Mouse (Mus musculus): ENCODE results near the gene Itprip.
"Not testable (repeated sequence)": the region's sequence is repeated elsewhere in the genome, so short reads cannot be mapped to it uniquely, and the experiment has no call there.

Gene Itprip

DNA sequence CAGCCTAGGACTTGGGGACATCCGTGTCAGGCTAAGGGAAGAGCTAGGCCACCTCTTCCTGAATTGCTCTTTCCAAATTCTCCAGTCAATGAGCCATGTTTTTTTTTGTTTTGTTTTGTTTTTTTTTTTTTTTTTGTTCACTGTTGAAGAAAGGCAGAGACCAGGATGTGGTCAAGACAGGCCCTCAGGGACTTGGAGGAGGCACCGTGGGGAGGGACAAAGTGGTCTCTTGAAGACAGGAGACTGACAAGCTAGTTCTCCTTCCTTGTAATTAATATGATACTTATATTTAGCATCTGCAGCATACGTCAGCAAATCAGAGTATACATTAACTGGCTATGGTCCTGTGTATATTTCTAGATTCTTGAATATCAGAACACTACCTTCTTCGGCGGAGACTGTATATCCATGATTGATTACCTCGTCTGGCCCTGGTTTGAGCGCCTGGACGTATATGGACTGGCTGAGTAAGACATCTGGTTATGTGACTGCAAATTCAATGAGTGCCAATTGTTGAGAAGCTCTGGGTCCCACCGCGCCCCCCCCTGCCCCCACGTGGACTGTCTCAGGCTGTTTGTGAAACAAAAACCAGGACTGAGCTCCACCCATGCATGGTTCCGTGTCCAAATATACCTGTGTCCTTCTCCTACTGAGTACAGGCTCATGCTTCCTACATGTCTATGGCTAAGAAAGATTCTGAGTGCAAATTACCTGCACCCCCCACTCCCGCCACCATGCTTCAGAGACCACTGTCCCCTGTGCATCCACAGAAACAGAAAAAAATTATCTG, 34.6 kb downstream of the Itprip start:
- peak in 1 of 2 experiments; percentile 35 for DNase-seq

- no peak for DNase-seq
Measured at GRCm38 (mm10) chr19:47882882-47883254, 36.2 kb downstream of the Itprip start.

DNA sequence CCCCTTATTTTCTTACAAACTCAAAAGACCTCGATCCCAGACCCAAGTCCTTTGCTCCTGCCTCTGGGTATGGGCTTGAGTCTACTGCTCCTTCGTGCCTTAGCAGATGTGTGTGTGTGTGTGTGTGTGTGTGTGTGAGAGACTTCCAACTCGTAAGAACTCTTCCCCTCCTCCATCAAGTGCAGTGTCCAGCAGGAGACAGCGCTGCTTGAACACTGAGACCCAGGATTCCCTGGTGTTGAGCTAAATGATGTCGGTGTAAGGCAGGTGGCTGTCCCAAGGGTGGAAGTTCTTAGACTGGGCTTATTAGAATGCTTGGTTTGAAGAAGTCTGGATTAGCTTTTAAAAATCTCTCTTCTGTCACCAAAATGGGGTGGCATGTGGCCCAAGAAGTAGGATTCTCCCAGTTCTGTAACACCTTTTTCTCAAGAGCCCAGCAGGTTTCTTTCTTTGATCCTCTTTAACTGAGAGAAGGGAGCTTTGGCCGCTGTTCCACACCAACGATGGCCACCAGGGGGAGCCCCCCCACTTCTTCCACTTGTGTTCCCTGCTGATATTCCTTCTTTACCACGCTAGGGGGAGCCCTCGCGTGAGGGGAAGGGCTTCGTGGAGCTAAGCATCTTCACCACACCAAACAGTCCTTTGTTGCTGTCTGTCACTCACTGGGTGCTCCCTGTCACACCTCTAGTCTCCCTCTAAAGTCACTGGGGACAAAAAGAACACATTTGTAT, 36.8 kb downstream of the Itprip start:
- peak; percentile 67 to 86 for DNase-seq

DNA sequence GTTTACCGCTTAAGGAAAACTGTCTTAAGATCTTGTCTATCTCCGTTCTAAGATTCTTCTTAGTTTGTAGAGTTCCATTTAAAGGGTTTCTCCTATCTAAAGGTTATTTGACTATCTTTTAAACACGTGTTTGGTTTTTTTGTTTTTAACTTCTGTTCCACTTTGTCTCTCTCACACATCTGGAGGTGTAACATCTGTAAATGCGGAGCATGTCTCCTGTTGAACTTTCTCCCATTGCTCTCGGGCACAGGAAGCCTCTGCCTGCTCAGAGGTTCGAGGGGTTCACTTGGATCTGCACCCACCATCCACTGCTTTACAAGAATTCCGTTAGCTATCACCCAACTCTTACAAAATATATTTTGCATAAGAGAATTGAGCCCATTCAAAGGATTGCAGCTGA, 37.6 kb downstream of the Itprip start:
- DNase-seq, result no peak

- DNase-seq, result no peak
Measured at GRCm38 (mm10) chr19:47876252-47876651, 42.8 kb downstream of the Itprip start.

DNA sequence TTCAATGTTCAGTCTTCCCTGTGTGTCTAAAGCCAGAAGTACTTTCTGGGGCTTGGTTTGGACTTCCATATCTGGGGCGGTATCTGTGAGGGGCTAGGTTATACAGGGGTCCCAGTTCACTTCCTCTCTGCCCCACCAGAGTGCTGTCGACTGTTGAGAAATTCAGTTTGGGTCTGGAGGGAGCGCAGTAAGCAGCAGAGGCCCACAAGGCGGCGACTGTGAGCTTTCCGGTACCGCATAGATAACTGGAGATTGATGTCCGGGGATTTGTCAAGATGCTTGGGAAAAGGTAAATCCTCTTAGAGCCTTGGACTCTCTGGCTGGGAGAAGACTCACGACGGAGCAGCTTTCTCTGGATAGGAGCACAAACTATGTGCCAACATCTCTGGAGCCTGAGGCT, 47.6 kb downstream of the Itprip start:
- no peak for DNase-seq

- DNase-seq, result no peak
Measured at GRCm38 (mm10) chr19:47870102-47870666, 48.9 kb downstream of the Itprip start.

GRCm38 (mm10) chr19:47869516-47869915, 49.6 kb downstream of the Itprip start:
- DNase-seq, result no peak

- DNase-seq, result no peak
Measured at GRCm38 (mm10) chr19:47868951-47869350, 50.1 kb downstream of the Itprip start.

DNA sequence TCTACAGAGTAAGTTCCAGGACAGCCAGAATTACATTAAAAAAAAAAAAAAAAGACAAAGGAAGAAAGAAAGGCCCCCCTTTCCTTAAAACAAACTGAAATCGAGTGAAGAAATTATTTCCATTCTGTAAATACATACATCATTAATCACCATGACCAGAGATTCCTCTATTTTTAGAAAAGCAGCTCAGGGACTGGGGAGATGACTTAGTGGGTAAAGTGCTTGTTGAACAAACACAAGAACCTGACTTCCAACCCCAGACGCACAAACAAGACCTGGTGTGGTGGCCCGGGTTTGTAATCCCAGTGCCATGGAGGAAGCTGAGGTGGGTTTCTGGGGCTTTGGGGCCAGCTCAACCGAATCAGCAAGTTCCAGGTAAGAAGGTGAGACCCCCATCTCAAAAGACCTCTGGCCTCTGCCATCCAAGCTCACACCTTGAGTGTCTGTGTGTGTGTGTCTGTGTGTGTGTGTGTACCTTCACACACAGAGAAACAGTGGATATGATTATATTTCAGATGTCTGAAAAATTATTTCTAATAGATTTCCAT, 51.4 kb downstream of the Itprip start:
- no peak for DNase-seq

DNA sequence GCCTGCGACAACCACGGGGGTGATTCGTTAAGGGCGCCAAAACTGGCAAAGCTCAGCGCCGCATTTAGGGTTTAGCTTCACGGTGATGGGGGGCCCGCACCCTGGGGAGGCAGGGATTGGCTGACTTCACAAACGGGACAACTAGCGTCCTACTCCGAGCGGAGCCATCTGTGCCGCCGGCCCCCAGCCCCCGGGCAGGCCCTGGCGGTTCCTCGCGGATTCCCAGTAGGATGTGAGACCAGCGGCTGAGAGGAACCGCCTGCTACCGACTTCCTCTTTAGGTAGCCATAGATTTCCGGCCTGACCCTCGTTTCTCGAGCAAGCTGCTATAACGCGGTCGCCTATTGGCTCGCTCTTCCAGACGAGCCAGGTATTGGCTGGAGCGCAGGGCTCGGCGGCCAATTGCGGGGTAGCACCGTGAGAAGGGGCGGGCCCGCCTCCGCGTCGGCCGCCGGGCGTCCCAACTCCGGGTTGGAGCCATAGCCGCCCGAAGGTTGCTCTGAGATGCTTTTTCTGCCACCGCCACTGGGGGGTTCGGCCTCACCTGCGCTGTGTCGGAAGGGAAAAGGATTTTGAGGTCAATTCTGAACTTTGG, 53.6 kb downstream of the Itprip start, which contains the start of gene Gsto2:
TSS of gene Gsto2 (plus strand) at position 182 of the 595 bp plus-strand sequence.
- DNase-seq, result peak; percentile 88 to 90

- DNase-seq, result no peak
Measured at GRCm38 (mm10) chr19:47864721-47865120, 54.4 kb downstream of the Itprip start.

DNA sequence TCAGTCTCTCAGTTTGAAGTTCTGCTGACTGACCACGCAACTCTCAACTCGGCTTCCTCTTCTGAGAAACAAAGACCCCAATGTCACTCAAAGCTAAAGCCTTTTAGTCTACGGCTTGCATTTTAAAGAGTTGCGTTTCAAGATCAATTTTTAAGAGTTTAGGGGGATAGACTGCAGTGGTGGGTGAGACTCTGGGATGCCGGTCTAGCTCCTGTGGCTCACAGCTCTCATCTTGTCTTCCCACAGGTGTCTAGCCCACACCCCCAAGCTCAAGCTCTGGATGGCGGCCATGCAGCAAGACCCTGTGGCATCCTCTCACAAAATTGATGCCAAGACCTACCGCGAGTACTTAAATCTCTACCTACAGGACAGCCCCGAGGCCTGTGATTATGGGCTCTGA, 55.0 kb downstream of the Itprip start:
- no peak for DNase-seq

DNA sequence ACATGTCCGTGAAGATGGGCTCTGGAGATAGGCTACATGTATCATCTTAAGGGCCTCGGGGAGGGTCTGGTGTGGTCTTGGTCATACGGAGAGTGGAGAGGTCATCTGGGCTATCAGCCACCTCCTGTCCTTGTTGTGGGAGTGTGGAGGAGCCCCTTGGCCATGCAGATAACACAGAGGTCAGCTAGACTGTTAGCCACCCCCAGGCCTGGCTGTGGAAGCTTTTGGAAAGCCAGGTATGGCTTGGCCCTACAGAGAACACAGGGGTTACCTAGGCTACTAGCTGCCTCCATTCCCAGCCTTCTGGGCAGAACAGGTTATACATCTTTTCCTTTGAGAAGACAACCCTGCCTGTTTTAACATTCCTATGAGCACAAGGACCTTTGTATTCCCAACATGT, 56.5 kb downstream of the Itprip start:
- no peak for DNase-seq

DNA sequence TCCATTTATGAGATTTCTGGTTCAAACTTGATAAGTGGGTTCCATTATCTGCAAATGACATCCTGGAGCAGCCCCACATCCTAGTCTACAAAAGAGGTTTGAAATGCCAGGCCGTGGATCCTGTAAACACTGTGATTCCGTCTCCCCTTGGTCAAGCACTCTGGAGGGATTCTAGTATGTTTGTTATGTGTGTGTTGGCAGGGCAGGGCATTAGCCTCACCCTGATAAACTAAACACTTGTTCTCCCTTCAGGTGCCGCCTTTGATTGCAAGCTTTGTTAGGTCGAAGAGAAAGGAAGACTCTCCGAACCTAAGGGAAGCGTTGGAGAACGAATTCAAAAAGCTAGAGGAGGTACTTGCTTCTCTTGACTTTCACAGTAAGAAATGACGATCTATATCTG, 59.9 kb downstream of the Itprip start:
- no peak for DNase-seq

DNA sequence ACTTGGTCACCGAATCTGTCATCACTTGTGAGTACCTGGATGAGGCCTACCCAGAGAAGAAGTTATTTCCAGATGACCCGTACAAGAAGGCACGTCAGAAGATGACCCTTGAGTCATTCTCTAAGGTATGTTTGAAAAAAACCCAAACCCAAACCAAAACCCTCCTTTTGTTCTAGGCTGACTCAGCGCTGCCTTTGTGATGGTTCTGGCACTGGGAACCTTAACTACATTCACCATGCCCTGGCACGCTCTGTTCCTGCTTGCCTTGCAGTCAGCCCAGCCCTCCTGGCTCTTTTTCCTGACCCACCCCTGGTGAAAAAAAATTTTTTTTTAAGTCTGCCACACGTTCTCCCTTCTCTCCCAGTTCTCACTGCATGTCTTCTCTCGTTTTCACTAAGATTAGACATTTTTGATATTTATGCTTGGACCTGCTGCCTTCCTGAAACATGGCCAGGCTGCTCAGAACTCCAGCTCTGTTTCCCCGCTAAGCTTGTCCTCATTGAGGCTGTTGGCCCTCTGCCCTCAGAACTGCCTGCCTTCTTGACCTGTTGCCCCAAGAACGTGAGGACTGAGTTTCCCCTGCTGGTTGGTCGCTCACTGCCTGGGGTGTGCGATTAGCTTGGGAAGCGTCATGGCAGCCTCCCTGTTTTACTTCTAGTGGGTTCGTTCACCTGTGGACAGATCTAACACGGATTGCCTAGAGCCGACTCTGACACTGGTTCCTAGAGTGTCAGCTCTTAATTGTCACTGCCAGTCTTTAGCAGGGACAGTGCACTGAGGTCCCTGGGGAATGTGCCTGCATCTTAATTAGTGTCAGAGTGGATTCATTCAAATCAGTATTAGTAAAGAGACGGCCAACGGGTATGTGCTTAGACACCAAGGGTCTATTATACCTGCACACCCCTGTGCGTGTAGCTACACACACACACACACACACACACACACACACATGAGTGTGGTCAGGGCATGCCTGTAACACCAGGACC, 60.8 kb downstream of the Itprip start:
- no peak for DNase-seq

GRCm38 (mm10) chr19:47854796-47855783, 64.0 kb downstream of the Itprip start, which contains the start of gene Gsto1:
TSS of gene Gsto1 (plus strand) at chr19:47854970.
- DNase-seq, result peak; percentile 60 to 77

DNA sequence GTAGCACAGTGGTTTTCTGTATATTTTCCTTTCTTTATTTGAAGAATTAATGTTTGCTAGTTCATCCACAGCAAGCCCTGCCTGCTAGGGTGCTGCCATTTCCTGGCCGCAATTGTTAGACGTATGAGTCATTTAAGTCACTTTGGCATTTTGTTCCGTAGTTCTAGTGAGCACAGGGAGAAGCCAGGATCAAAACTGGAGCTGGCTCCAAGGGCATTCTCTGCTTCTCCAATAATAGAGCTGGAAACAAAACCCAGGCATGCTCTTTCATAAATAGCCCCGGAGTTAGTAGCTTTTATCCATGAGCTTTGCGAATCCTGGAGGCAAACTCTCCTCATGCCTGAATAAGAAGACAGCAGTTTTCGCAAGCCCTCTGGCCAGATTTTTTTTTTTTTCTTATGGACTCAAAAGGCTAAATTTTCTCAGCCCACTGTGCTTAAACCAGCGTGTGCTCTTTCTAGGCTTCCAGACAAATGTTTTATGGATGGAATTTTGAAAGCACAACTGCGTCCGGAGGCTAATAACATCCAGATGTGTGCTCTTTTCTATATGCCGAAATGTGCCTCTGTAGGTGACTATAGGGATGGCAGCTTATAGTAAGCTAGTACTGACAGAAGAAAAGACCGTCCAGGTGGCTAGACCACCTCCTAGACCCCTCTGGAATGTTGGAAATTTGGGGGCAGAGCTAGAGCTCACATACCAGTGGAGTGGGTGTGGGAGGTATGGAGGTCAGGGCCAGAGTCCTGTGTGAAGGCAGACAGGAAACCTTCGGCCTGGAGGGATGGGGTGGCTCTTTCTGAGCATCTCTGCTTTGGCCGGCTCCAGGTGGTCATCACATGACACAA, 64.9 kb downstream of the Itprip start:
- no peak for DNase-seq

DNA sequence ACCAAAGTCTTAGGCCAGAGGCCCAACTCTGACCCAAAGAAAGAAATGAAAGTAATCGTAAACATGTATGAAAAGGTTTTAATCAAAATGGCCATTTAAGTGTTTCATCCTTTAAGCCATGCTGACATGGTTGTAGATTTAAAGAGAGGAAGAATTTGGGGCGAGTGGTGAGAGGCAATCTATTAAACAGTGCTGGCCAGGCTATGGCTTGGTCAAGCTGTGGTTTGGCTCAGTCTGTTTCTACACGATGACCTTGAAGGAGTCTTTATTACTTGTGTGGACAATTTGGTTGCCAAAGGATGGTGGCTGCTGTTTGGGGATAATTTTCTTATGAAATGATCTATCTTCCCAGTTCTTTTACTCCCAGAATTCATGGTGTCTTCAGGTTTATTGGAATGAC, 66.0 kb downstream of the Itprip start:
- no peak for DNase-seq

DNA sequence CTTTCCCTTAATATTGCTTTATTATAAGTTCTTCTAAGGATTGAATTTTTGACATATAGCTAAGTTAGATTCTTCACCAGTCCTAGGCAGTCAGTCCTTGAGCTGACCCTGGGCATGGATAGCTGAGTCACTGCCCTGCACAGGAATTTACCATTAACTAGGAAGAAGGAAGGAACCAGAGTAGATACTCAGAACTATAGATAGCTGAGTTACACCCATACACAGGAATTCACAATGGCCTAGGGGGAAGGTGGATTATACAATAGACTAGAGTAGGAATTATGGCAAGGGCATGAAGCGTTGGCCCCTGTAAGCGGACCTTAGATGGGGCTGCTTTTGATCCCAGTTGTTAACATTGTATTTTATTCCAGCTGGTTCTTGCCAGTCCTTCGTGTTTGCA, 67.0 kb downstream of the Itprip start:
- DNase-seq, result not testable (repeated sequence)

Data from spleen, adult 18-20 months (tissue).